Mouse (Mus musculus): ENCODE results near the gene Ndufa6. TPM values are rescaled to one million over a fixed set of nuclear protein-coding genes. Genes with fewer than 3 reads are reported as not detected.

The Ndufa6 gene
- polyA plus RNA-seq, 1 experiment from 2014 or later, result 923 TPM

DNA sequence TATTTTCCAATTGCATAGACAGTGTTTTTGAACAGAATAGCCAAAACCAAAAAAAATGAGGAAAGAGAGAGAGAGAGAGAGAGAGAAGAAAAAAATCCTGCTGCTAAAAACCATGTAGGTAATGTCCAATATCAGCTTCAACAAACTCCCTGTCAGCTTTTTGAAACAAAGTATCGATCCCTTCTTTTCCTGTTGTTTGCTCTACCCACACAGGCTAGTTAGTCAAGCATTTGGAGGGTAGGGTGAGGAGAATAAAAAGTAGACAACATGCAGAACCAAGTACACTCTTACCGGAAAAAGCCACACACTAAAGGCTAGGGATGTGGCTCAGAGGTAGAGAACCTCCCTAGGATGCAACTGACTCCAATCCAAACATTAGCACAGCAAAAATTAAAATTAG lies 31.6 kb upstream of the Ndufa6 start:
- DNase-seq (ENCODE audit: low spot score), result no peak
- 87% methylated on average over 2 of the region's 2 CpGs for WGBS
- H3K4me1 ChIP-seq (replicated peaks; ENCODE audit: insufficient read depth, low read length), result no peaks in the 10 kb centered on the region
- no peak for TF ChIP-seq CTCF (IDR thresholded peaks at IDR 0.05; ENCODE audit: low read depth)
- H3K9ac ChIP-seq (ENCODE audit: low read depth, low read length), result no peak overlapping the region
- H3K4me3 ChIP-seq (replicated peaks; ENCODE audit: low read depth, low read length), result no peak overlapping the region
- no peak overlapping the region for H3K27ac ChIP-seq
- no peak for ATAC-seq (replicated peaks; ENCODE audit: low FRiP score, low read depth)
- no peaks in the 10 kb centered on the region for H3K27me3 ChIP-seq (ENCODE audit: insufficient read depth, low read length)
- H3K9me3 ChIP-seq (replicated peaks; ENCODE audit: low read length), result no peaks in the 10 kb centered on the region
- H3K4me2 ChIP-seq (ENCODE audit: low read length), result no peak overlapping the region
- no peaks in the 10 kb centered on the region for H3K36me3 ChIP-seq (ENCODE audit: insufficient read depth, low read length)

- no peak for ATAC-seq (replicated peaks; ENCODE audit: low FRiP score, low read depth)
- no peak for DNase-seq (ENCODE audit: low spot score)
- H3K9ac ChIP-seq (ENCODE audit: low read depth, low read length), result no peak overlapping the region
- H3K4me2 ChIP-seq (ENCODE audit: low read length), result no peak overlapping the region
- peaks cover 7% of the 10 kb centered on the region for H3K4me1 ChIP-seq (replicated peaks; ENCODE audit: insufficient read depth, low read length)
- 92% methylated on average over 2 of the region's 2 CpGs for WGBS
- TF ChIP-seq CTCF (IDR thresholded peaks at IDR 0.05; ENCODE audit: low read depth), result no peak
- no peak overlapping the region for H3K4me3 ChIP-seq (replicated peaks; ENCODE audit: low read depth, low read length)
- H3K27me3 ChIP-seq (ENCODE audit: insufficient read depth, low read length), result no peaks in the 10 kb centered on the region
- H3K27ac ChIP-seq, result no peak overlapping the region
- no peaks in the 10 kb centered on the region for H3K9me3 ChIP-seq (replicated peaks; ENCODE audit: low read length)
- H3K36me3 ChIP-seq (ENCODE audit: insufficient read depth, low read length), result no peaks in the 10 kb centered on the region
Measured at GRCm38 (mm10) chr15:82382441-82382840, 28.3 kb upstream of the Ndufa6 start.

DNA sequence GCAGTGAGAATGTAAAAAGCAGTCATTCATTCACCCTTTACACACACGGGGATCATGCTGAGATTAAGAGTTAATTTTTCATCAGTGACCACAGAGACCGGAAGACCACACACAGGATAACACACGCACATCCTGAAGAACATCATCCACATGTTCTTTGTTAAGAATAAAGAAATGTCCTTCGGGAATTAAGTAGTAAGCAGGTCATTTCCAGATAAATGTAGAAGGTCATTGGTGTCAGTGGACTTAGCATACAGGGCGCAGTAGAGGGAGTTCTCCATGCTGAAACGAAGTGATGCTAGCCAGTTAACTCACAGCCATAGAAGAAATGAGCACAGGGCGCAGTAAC lies 26.6 kb upstream of the Ndufa6 start:
- no peaks in the 10 kb centered on the region for H3K27me3 ChIP-seq (ENCODE audit: insufficient read depth, low read length)
- H3K4me3 ChIP-seq (replicated peaks; ENCODE audit: low read depth, low read length), result no peak overlapping the region
- no peak for TF ChIP-seq CTCF (IDR thresholded peaks at IDR 0.05; ENCODE audit: low read depth)
- H3K27ac ChIP-seq, result peak overlapping the region; percentile 74; the same call in 1 of the 2 replicates
- no peaks in the 10 kb centered on the region for H3K36me3 ChIP-seq (ENCODE audit: insufficient read depth, low read length)
- H3K9me3 ChIP-seq (replicated peaks; ENCODE audit: low read length), result no peaks in the 10 kb centered on the region
- H3K4me2 ChIP-seq (ENCODE audit: low read length), result peak overlapping the region; percentile 75
- H3K9ac ChIP-seq (ENCODE audit: low read depth, low read length), result no peak overlapping the region
- peak; percentile 79 for DNase-seq (ENCODE audit: low spot score)
- ATAC-seq (replicated peaks; ENCODE audit: low FRiP score, low read depth), result peak; percentile 52; the same call in 1 of the 2 replicates
- 25% methylated on average over 7 of the region's 7 CpGs for WGBS
- peaks cover 12% of the 10 kb centered on the region for H3K4me1 ChIP-seq (replicated peaks; ENCODE audit: insufficient read depth, low read length)

- H3K9me3 ChIP-seq (replicated peaks; ENCODE audit: low read length), result no peaks in the 10 kb centered on the region
- H3K4me3 ChIP-seq (replicated peaks; ENCODE audit: low read depth, low read length), result peak within 1 kb of the TSS; percentile 54
- H3K4me1 ChIP-seq (replicated peaks; ENCODE audit: insufficient read depth, low read length), result peaks cover 12% of the 10 kb centered on the region
- peak within 1 kb of the TSS; percentile 93 for H3K27ac ChIP-seq
- peak within 1 kb of the TSS; percentile 71 for H3K9ac ChIP-seq (ENCODE audit: low read depth, low read length)
- H3K4me2 ChIP-seq (ENCODE audit: low read length), result peak within 1 kb of the TSS; percentile 75
- H3K36me3 ChIP-seq (ENCODE audit: insufficient read depth, low read length), result no peaks in the 10 kb centered on the region
- TF ChIP-seq CTCF (IDR thresholded peaks at IDR 0.05; ENCODE audit: low read depth), result no peak
- DNase-seq (ENCODE audit: low spot score) (peak; percentile 84), ATAC-seq (replicated peaks; ENCODE audit: low FRiP score, low read depth) (peak; percentile 75)
- WGBS, result 2% methylated on average over 19 of the region's 24 CpGs
- no peaks in the 10 kb centered on the region for H3K27me3 ChIP-seq (ENCODE audit: insufficient read depth, low read length)
Measured at GRCm38 (mm10) chr15:82379871-82380713, 26.0 kb upstream of the Ndufa6 start, which contains the start of gene Cyp2d22. Gene Cyp2d22 (minus strand): TSS chr15:82380260.

GRCm38 (mm10) chr15:82379511-82379870 lies 25.4 kb upstream of the Ndufa6 start:
- peaks cover 12% of the 10 kb centered on the region for H3K4me1 ChIP-seq (replicated peaks; ENCODE audit: insufficient read depth, low read length)
- no peaks in the 10 kb centered on the region for H3K36me3 ChIP-seq (ENCODE audit: insufficient read depth, low read length)
- no peak for TF ChIP-seq CTCF (IDR thresholded peaks at IDR 0.05; ENCODE audit: low read depth)
- H3K27me3 ChIP-seq (ENCODE audit: insufficient read depth, low read length), result no peaks in the 10 kb centered on the region
- ATAC-seq (replicated peaks; ENCODE audit: low FRiP score, low read depth) (peak; percentile 27; the same call in 1 of the 2 replicates), DNase-seq (ENCODE audit: low spot score) (no peak)
- peak overlapping the region; percentile 75 for H3K4me2 ChIP-seq (ENCODE audit: low read length)
- 21% methylated on average over 7 of the region's 7 CpGs for WGBS
- peak overlapping the region; percentile 54 for H3K4me3 ChIP-seq (replicated peaks; ENCODE audit: low read depth, low read length)
- no peaks in the 10 kb centered on the region for H3K9me3 ChIP-seq (replicated peaks; ENCODE audit: low read length)
- H3K9ac ChIP-seq (ENCODE audit: low read depth, low read length), result peak overlapping the region; percentile 71
- peak overlapping the region; percentile 93 for H3K27ac ChIP-seq

- no peaks in the 10 kb centered on the region for H3K27me3 ChIP-seq (ENCODE audit: insufficient read depth, low read length)
- peaks cover 4% of the 10 kb centered on the region; the same call in 1 of the 2 replicates for H3K36me3 ChIP-seq (ENCODE audit: insufficient read depth, low read length)
- H3K9ac ChIP-seq (ENCODE audit: low read depth, low read length), result peak overlapping the region; percentile 71; the same call in 1 of the 2 replicates
- DNase-seq (ENCODE audit: low spot score), result peak; percentile 74
- H3K9me3 ChIP-seq (replicated peaks; ENCODE audit: low read length), result no peaks in the 10 kb centered on the region
- no peak for TF ChIP-seq CTCF (IDR thresholded peaks at IDR 0.05; ENCODE audit: low read depth)
- H3K4me2 ChIP-seq (ENCODE audit: low read length), result peak overlapping the region; percentile 75
- WGBS, result 37% methylated on average over 15 of the region's 15 CpGs
- H3K4me1 ChIP-seq (replicated peaks; ENCODE audit: insufficient read depth, low read length), result peaks cover 12% of the 10 kb centered on the region
- no peak for ATAC-seq (replicated peaks; ENCODE audit: low FRiP score, low read depth)
- H3K4me3 ChIP-seq (replicated peaks; ENCODE audit: low read depth, low read length), result peak overlapping the region; percentile 54
- peak overlapping the region; percentile 93 for H3K27ac ChIP-seq
Measured at GRCm38 (mm10) chr15:82378261-82379180, 24.4 kb upstream of the Ndufa6 start.

Data from kidney, postnatal 0 days (tissue).